Mouse (Mus musculus): ENCODE results near the gene Stag2.

The Stag2 gene

DNA sequence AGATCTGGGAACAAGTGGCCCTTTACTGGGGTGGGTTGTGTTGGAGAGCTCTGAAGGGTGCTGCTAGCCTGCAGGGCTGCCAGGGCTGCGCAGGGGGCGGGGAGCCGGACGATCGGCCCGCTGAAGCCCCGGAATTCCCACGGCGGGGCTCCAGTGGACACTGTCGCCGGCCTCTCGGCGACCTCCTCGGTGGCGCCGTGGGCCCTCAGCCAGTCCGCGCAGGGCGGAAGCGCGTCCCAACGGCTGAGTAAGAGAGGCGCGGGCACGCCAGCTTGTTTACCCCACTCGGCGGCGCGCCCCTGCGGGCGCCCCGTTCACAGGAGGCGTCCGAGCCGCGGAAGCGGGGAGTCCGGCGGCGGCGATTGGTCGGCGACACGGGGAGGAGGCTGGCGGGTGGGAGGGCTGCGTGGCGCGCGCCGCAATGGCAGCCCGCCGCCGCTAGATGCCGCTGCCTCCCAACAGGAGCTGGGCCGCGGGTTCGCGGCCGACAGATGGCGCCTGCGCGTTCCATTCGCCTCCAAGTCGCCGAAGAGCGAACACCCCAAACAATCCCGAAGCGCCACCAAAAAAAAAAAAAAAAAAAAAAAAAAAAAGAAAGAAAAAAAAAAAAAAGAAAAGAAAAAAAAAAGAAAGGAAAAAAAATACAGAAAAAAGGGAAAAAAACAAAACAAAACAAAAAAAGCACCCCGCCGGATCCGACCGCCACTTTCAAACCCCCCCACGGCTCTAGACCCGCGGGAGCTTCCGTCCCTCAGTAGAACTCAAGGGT is at the start of gene Stag2:
TSS of gene Stag2 (plus strand) at position 530 of the 769 bp plus-strand sequence.
- peak; percentile 95 for DNase-seq

- no peak for DNase-seq
These were observed 42.0 kb upstream of the Stag2 start for GRCm38 (mm10) chrX:42107137-42107536.

- no peak for DNase-seq
These were observed 38.5 kb upstream of the Stag2 start for GRCm38 (mm10) chrX:42110585-42110984.

GRCm38 (mm10) chrX:42119442-42120048 is 29.6 kb upstream of the Stag2 start:
- no peak for DNase-seq

DNA sequence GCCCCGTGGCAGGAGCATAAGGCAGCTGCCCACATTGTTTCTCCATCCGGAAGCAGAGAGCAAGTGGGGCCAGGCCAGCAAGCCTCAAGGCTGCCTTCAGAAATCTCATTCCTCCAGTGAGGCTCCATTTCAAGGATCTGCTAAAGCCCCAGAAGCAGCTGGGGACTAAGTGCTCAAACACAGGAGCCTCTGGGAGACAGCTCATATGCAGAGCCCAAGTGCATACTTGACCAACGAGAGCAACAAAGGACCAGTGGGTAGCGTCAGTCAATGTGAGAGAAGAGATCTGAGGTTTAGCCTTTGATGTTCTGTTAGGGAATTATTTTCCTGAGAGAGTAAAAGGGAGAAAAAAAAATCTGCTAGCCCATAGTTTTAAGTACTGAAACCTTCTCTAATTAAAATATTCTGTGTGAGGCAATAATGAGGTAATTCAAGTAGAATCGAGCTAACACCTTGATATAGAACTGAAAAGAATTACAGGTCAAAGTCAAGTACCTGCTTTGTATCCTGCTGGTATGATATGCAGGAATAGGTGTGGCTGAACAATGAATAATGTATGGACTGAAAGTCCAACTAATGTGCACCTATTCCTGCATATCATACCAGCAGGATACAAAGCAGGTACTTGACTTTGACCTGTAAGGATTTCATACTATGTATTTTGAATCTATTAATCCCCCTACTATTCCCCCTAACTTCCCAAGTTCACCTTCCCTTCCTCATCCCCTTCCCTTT is 24.0 kb upstream of the Stag2 start:
- DNase-seq, result no peak

DNA sequence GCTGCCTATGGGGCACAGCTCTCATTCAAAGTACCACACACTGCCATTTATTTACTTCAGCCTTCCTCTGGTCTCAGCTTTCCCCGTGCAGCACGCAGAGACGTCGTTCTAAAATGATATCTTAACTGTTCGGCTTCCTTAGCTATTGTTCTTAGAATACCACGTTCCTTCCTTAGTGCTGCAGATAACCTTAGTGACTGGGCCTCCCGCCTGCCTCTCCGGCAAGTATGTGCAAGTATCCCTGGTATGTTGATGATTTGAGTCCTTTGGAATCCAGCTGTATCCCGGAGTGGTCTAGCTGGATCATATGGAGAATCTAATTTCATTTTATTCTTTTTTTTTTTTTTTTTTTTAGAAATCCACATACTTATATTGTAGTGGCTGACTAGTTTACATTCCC is 9.2 kb upstream of the Stag2 start:
- DNase-seq, result no peak

GRCm38 (mm10) chrX:42142620-42143019 is 6.5 kb upstream of the Stag2 start:
- DNase-seq, result no peak

DNA sequence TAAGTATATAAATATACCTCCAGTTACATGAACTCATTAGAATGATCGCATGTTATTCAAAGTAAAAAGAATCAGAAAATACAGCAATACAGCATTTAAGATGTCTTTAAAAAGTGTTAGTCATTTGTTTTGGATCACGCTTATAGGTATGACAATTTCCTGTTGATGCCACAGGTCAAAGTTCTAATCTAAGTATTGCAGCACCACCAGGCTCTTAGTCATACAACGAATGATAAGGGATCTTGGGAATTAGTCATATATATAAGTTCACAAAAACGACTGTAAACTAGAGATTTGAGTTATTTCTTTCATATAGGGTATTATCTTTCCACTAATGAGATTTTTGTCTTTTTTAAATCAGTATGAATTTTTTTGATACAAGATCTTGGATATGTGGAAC is 5.1 kb upstream of the Stag2 start:
- no peak for DNase-seq

- DNase-seq, result peak; percentile 51
These were observed 1.1 kb upstream of the Stag2 start for GRCm38 (mm10) chrX:42148016-42148451.

GRCm38 (mm10) chrX:42149557-42150345 is 634 bp downstream of the Stag2 start:
- peak; percentile 62 for DNase-seq

DNA sequence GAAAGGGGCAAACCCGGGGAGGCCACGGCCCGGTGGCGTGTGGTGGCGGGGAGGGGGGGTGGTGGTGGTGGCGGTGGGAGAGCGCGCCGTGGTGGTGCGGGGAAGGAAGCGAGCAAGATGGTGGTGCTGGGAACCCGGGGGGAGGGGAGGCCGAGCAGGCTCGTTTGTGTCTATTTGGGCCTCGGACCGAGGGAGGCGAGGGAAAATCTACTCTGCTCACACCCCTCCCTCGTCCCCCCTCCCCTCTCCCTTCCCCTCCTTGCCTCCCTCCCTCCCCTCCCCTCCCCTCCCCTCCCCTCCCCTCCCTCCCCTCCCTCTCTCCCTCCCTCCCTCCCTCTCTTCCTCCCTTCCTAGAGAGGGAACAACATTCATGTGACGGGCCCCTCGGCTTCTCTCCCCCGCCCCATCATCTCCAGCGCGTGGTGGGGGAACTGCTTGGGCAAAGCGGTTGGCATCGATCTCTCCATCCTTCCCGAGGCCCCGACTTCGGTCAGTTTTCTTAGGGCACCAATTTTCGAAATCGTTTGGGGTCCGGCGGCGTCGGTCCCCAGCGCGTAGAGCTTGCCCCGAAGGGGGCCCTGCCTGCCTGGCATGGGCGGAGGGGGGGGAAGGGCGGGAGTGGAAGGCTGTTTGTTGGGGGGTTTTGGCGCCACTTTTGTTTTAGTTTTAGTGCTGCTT is 1.4 kb downstream of the Stag2 start:
- peak; percentile 88 for DNase-seq

GRCm38 (mm10) chrX:42151024-42151754 is 2.1 kb downstream of the Stag2 start:
- DNase-seq, result no peak

DNA sequence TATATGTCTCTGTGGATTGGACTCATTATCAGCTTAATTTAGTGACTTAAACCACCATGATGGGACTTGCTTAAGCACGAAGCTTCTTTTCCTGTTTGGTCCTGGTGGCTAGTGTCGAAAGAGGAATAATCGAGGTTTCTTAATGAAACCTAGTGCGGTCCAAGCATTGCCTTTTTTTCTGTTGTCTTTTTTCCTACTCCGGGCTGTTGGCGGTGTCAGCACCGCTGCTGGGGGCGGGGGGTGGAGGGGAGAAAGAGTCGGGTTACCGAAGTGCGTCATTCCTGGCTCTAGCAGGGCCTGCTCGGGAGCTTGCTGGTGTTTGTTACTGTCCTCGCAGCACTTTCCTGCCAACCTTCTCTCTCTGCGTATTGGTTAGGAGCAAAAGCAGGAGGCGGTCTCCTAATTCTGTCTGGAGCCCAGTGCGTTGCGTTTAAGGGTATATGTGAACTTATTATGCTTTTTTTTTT is 2.8 kb downstream of the Stag2 start:
- peak; percentile 90 for DNase-seq

- DNase-seq, result peak; percentile 9
These were observed 3.9 kb downstream of the Stag2 start for GRCm38 (mm10) chrX:42153056-42153455.

DNA sequence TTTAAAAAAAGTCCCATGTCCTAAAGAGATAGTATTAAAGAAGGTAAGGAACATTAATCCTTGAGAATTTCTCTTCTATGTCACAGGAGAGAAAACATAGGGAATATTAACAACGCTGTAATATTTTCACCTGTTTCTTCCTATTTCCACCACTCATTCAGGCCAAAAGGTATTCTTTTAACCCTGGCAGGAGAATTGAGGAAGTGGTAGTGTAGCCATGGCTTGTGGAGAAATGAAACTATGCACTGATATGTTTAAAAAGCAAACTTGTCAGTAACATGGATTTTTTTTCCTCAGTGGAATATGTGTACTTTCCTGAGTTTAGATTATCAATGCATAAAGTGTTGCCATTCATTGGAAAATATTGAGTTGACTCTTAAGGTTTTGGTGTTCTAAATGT is 16.3 kb downstream of the Stag2 start:
- DNase-seq, result no peak

DNA sequence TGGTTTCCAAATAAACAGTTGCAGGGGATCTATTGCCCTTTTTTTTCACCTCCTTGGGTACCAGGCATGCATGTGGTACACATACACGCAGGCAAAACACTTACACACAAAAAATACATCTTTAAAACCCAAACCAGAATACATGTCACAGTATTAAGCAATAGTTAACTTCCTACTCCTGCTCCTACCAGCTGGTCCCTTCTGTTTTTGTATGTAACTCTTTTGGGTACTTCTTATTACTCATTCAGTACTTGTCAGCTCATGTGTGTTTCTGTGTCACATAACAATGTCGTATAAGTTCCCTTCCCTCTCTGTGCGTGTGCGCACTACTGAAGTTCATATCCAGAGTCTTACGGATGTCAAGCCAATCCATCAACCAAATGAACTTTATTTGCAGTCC is 21.7 kb downstream of the Stag2 start:
- DNase-seq, result no peak

GRCm38 (mm10) chrX:42187590-42187989 is 38.5 kb downstream of the Stag2 start:
- DNase-seq, result no peak

DNA sequence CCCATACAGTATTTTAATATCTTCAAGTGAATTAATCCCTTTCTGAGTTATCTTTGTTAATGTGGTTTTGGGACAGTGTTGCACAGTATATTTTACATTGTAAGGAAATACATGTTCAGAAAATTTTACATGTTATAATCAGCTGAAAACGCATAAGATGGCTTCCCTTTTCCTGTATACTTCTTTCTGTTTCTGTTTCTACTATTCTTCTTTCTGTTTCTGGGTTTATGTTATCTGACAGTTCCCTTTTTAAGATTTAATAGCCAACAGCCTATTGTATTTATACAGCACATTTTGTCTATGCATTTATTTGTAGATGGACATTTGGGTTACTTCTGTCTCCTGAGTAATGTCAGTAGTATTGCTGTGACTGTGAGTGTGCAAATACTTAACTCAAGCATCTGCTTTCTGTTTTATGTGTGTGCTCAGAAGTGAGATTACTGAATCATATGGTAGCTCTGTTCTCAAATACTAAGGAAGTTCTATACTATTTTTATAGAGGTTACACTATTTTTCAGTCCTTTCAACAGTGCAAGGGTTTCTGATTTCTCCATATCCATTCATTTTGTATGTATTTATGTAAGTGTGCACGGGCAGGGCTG is 39.8 kb downstream of the Stag2 start:
- DNase-seq, result no peak

DNA sequence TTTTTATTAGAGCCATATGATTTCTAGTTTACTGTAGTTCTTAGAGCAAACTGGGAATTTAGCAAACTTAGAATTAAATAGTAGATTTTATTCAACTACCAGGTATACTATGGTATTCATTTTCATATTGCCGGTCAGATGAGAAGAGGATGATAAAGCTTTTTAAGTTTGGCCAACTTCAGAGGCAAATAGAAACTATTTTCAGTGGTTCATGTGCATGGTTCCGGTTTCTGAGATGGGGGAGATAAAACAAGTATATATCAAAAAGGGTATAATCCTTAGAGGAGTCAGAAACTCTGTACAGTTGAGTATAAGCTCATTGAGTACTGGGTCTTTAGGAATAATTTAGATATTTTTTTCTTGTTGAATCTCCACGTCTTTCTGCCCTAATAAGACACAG is 45.5 kb downstream of the Stag2 start:
- DNase-seq, result no peak

DNA sequence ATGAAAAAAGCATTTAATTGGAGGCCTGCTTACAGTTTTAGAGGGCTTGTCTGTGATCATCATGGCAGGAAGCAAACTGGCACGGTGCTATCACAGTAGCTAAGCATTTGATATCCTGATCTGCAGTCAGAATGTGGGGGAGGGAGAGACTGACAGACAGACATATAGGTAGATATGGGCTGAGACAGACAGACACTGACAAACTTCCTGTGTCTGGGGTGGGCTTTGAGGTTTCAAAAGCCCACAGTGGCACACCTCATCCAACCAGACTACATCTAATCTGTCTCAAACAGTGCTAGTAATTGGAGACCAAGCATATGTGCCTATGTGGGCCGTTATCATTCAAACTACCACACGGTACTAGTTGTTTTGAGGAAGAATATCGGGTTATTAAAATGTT is 53.4 kb downstream of the Stag2 start:
- no peak for DNase-seq

DNA sequence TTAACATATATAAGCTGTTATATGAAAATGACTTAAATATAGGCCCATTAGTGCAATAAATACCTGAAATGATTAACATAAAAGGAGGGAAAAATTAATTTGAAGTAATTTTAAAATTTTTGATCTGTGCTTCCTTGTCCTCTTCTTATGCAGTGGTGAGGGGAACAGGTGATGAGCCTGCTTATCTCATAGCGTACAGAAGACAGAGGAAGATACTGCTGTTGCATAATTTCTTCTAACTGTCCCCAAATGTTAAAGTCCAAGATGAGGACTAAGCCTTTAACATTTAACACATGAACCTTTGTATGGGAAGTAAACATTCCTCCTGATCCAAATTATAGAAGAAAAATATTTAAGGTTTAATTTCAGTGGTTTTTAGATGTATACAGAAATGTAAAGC is 66.6 kb downstream of the Stag2 start:
- DNase-seq, result no peak
